Mouse (Mus musculus): ENCODE results near the gene Cebpzos.
A peak's percentile ranks its signal among the peaks of the same experiment; 100 is the strongest.

The Cebpzos gene

GRCm38 (mm10) chr17:78916369-78916813 lies at the start of gene Cebpzos:
TSS of gene Cebpzos (plus strand) at chr17:78916500.
- DNase-seq = peak; percentile 93

GRCm38 (mm10) chr17:78873886-78874285 lies 42.4 kb upstream of the Cebpzos start:
- no peak for DNase-seq

- peak; percentile 8 to 28 for DNase-seq
Measured at GRCm38 (mm10) chr17:78881878-78882304, 34.4 kb upstream of the Cebpzos start.

- DNase-seq = peak; percentile 58 to 66
Measured at GRCm38 (mm10) chr17:78882401-78883112, 33.7 kb upstream of the Cebpzos start, which contains the start of gene Eif2ak2. TSS of gene Eif2ak2 (minus strand) at chr17:78882573.

- no peak for DNase-seq
Measured at GRCm38 (mm10) chr17:78883291-78883690, 33.0 kb upstream of the Cebpzos start.

GRCm38 (mm10) chr17:78885286-78886065 lies 30.8 kb upstream of the Cebpzos start:
- DNase-seq = no peak

GRCm38 (mm10) chr17:78888554-78888953 lies 27.7 kb upstream of the Cebpzos start:
- no peak for DNase-seq

- no peak for DNase-seq
Measured at GRCm38 (mm10) chr17:78889184-78889583, 27.1 kb upstream of the Cebpzos start.

- DNase-seq = no peak
Measured at GRCm38 (mm10) chr17:78891020-78891419, 25.3 kb upstream of the Cebpzos start.

- DNase-seq = no peak
Measured at GRCm38 (mm10) chr17:78894991-78895390, 21.3 kb upstream of the Cebpzos start.

GRCm38 (mm10) chr17:78895394-78895793 lies 20.9 kb upstream of the Cebpzos start:
- DNase-seq = peak; percentile 19 to 29

- DNase-seq = no peak
Measured at GRCm38 (mm10) chr17:78903158-78903557, 13.1 kb upstream of the Cebpzos start.

GRCm38 (mm10) chr17:78906892-78907291 lies 9.4 kb upstream of the Cebpzos start, which contains the start of gene Sult6b1:
TSS of gene Sult6b1 (minus strand) at chr17:78906992.
- DNase-seq = no peak

- DNase-seq = no peak
Measured at GRCm38 (mm10) chr17:78909374-78909773, 6.9 kb upstream of the Cebpzos start.

GRCm38 (mm10) chr17:78912861-78913281 lies 3.4 kb upstream of the Cebpzos start:
- DNase-seq = no peak

GRCm38 (mm10) chr17:78913921-78914320 lies 2.4 kb upstream of the Cebpzos start:
- DNase-seq = no peak

GRCm38 (mm10) chr17:78915772-78916171 lies 528 bp upstream of the Cebpzos start:
- no peak for DNase-seq

GRCm38 (mm10) chr17:78916899-78917298 lies 599 bp downstream of the Cebpzos start:
- DNase-seq = no peak

- DNase-seq = no peak
Measured at GRCm38 (mm10) chr17:78917696-78918095, 1.4 kb downstream of the Cebpzos start.

GRCm38 (mm10) chr17:78935857-78936256 lies 19.6 kb downstream of the Cebpzos start:
- DNase-seq = peak; percentile 10 to 33

- DNase-seq = peak; percentile 99 to 100
Measured at GRCm38 (mm10) chr17:78936466-78937228, 20.3 kb downstream of the Cebpzos start, which contains the start of the genes Cebpz and Ndufaf7. TSS of gene Cebpz (minus strand) at chr17:78937066. TSS of gene Ndufaf7 (plus strand) at chr17:78937136.

- DNase-seq = no peak
Measured at GRCm38 (mm10) chr17:78937229-78937853, 21.0 kb downstream of the Cebpzos start.

All from B cell, adult 2 months (primary cell).